ENCODE assay signal across 8 mouse cellular contexts in genomic region chr19:57078867-57079605, GRCm38 (mm10).
DNase-seq lines count a peak whose midpoint lies in the region; ATAC-seq and TF ChIP-seq lines count a peak whose summit lies in the region.

No protein-coding gene starts in this region.

- H3K4me1 ChIP-seq in forebrain, embryonic 16.5 days (replicated peaks; ENCODE audit: control insufficient read depth, insufficient read depth, low read length), result peaks cover 25% of the 10 kb centered on the region
- H3K4me1 ChIP-seq in hindbrain, postnatal 0 days (ENCODE audit: insufficient read depth, low read length), result peaks cover 14% of the 10 kb centered on the region; the same call in 1 of the 2 replicates
- peaks cover 46% of the 10 kb centered on the region for H3K4me1 ChIP-seq in limb, embryonic 14.5 days (ENCODE audit: control insufficient read depth, insufficient read depth, low read length)
- peaks cover 15% of the 10 kb centered on the region; the same call in 1 of the 2 replicates for H3K4me1 ChIP-seq in stomach, embryonic 14.5 days (ENCODE audit: control insufficient read depth, insufficient read depth, low read length)

- H3K4me2 ChIP-seq in forebrain, embryonic 16.5 days (ENCODE audit: low read length), result peak overlapping the region; percentile 27
- H3K4me2 ChIP-seq in hindbrain, postnatal 0 days (ENCODE audit: low read depth, low read length), result no peak overlapping the region
- H3K4me2 ChIP-seq in limb, embryonic 14.5 days (replicated peaks; ENCODE audit: low read depth, low read length, severe bottlenecking), result no peak overlapping the region
- H3K4me2 ChIP-seq in stomach, embryonic 14.5 days (replicated peaks; ENCODE audit: low read depth, low read length), result no peak overlapping the region

- TF ChIP-seq CTCF in hindbrain, postnatal 0 days (IDR thresholded peaks at IDR 0.05; ENCODE audit: low read depth), result 0 out of 2 replicates have a peak, but pooled peaks have one; percentile 15

- H3K9ac ChIP-seq in forebrain, embryonic 16.5 days (replicated peaks; ENCODE audit: low read depth, low read length), result no peak overlapping the region
- H3K9ac ChIP-seq in hindbrain, postnatal 0 days (replicated peaks; ENCODE audit: low read length), result no peak overlapping the region
- H3K9ac ChIP-seq in limb, embryonic 14.5 days (ENCODE audit: low read depth, low read length, severe bottlenecking), result no peak overlapping the region
- H3K9ac ChIP-seq in stomach, embryonic 14.5 days (replicated peaks; ENCODE audit: low read depth, low read length), result no peak overlapping the region

- no peaks in the 10 kb centered on the region for H3K9me3 ChIP-seq in forebrain, embryonic 16.5 days (ENCODE audit: control insufficient read depth, low read length)
- H3K9me3 ChIP-seq in hindbrain, postnatal 0 days (ENCODE audit: low read length), result no peaks in the 10 kb centered on the region
- no peaks in the 10 kb centered on the region for H3K9me3 ChIP-seq in limb, embryonic 14.5 days (ENCODE audit: control insufficient read depth, low read length)
- no peaks in the 10 kb centered on the region for H3K9me3 ChIP-seq in stomach, embryonic 14.5 days (ENCODE audit: control insufficient read depth, low read depth, low read length)

- DNase-seq in 3T3-L1 (ENCODE audit: low read depth, low spot score), result peak; percentile 97
- peak; percentile 90 for DNase-seq in Muller cell, postnatal 12 days (ENCODE audit: inconsistent ontology term)
- peak; percentile 73 for DNase-seq in hindbrain, postnatal 0 days (ENCODE audit: low spot score)
- DNase-seq in limb, embryonic 14.5 days (ENCODE audit: low spot score), result peak; percentile 66
- DNase-seq in spleen, postnatal 4 days (ENCODE audit: low spot score in 2 of 2), result no peak
- DNase-seq in urinary bladder, adult 2 months (ENCODE audit: low spot score), result no peak

- H3K4me3 ChIP-seq in forebrain, embryonic 16.5 days (replicated peaks; ENCODE audit: low read length), result no peak overlapping the region
- H3K4me3 ChIP-seq in hindbrain, postnatal 0 days (ENCODE audit: low read length), result no peak overlapping the region
- H3K4me3 ChIP-seq in limb, embryonic 14.5 days (replicated peaks; ENCODE audit: low read length), result no peak overlapping the region
- no peak overlapping the region for H3K4me3 ChIP-seq in stomach, embryonic 14.5 days (ENCODE audit: low read depth, low read length)

- no peaks in the 10 kb centered on the region for H3K27me3 ChIP-seq in forebrain, embryonic 16.5 days (replicated peaks; ENCODE audit: control insufficient read depth, insufficient read depth, low read length)
- no peaks in the 10 kb centered on the region for H3K27me3 ChIP-seq in hindbrain, postnatal 0 days (ENCODE audit: insufficient read depth, low read length)
- no peaks in the 10 kb centered on the region for H3K27me3 ChIP-seq in limb, embryonic 14.5 days (ENCODE audit: control insufficient read depth, insufficient read depth, low read length)
- no peaks in the 10 kb centered on the region for H3K27me3 ChIP-seq in stomach, embryonic 14.5 days (ENCODE audit: control insufficient read depth, insufficient read depth, low read length)

- no peaks in the 10 kb centered on the region for H3K36me3 ChIP-seq in forebrain, embryonic 16.5 days (ENCODE audit: control insufficient read depth, insufficient read depth)
- no peaks in the 10 kb centered on the region for H3K36me3 ChIP-seq in hindbrain, postnatal 0 days (ENCODE audit: insufficient read depth, low read length)
- no peaks in the 10 kb centered on the region for H3K36me3 ChIP-seq in limb, embryonic 14.5 days (ENCODE audit: control insufficient read depth, insufficient read depth, low read length)
- H3K36me3 ChIP-seq in stomach, embryonic 14.5 days (ENCODE audit: control insufficient read depth, insufficient read depth, low read length), result no peaks in the 10 kb centered on the region

- no peak for TF ChIP-seq POLR2A in limb, embryonic 14.5 days (IDR thresholded peaks at IDR 0.05; ENCODE audit: borderline replicate concordance, extremely low read depth, insufficient read depth, insufficient read length)

- H3K27ac ChIP-seq in forebrain, embryonic 16.5 days (ENCODE audit: low read length), result no peak overlapping the region
- H3K27ac ChIP-seq in hindbrain, postnatal 0 days, result peak overlapping the region; percentile 80
- peak overlapping the region; percentile 52; the same call in 1 of the 2 replicates for H3K27ac ChIP-seq in limb, embryonic 14.5 days (replicated peaks; ENCODE audit: low read depth, low read length)
- peak overlapping the region; percentile 56; the same call in 1 of the 2 replicates for H3K27ac ChIP-seq in stomach, embryonic 14.5 days (ENCODE audit: low read length)

- ATAC-seq in forebrain, embryonic 16.5 days, result 0 out of 2 replicates have a peak, but pooled peaks have one; percentile 19
- peak; percentile 60 for ATAC-seq in hindbrain, postnatal 0 days
- ATAC-seq in limb, embryonic 14.5 days (ENCODE audit: low FRiP score, low read depth), result 0 out of 2 replicates have a peak, but pooled peaks have one; percentile 11
- 0 out of 2 replicates have a peak, but pooled peaks have one; percentile 48 for ATAC-seq in stomach, embryonic 14.5 days (ENCODE audit: insufficient number of reproducible peaks, insufficient read depth, low FRiP score, low read depth)

- 16% methylated on average over 10 of the region's 10 CpGs for WGBS in forebrain, embryonic 16.5 days
- 34% methylated on average over 10 of the region's 10 CpGs for WGBS in hindbrain, postnatal 0 days
- WGBS in limb, embryonic 14.5 days, result 44% methylated on average over 10 of the region's 10 CpGs
- 67% methylated on average over 10 of the region's 10 CpGs for WGBS in stomach, embryonic 14.5 days

Comparison
In these comparisons a context has a peak if more than half of its experiments do, and no peak if none do; other contexts are left out.
1. DNase-seq: peak in 3T3-L1 (single experiment), Muller cell, postnatal 12 days (single experiment), hindbrain, postnatal 0 days (single experiment) and limb, embryonic 14.5 days (single experiment); none in spleen, postnatal 4 days (0 of 2) and urinary bladder, adult 2 months (single experiment).
2. Peak in every context shown above with its lines, with median percentiles within 50 percentile points of each other: ATAC-seq.